Mouse (Mus musculus): Measurements from ENCODE around the gene Icam4. TPM values are rescaled to one million over a fixed set of nuclear protein-coding genes. Genes with fewer than 3 reads are reported as not detected.
"Not testable (repeated sequence)": the region's sequence is repeated elsewhere in the genome, so short reads cannot be mapped to it uniquely, and the experiment has no call there.

Icam4 gene
- polyA plus RNA-seq, 1 experiment from 2014 or later = 8.6 TPM

DNA sequence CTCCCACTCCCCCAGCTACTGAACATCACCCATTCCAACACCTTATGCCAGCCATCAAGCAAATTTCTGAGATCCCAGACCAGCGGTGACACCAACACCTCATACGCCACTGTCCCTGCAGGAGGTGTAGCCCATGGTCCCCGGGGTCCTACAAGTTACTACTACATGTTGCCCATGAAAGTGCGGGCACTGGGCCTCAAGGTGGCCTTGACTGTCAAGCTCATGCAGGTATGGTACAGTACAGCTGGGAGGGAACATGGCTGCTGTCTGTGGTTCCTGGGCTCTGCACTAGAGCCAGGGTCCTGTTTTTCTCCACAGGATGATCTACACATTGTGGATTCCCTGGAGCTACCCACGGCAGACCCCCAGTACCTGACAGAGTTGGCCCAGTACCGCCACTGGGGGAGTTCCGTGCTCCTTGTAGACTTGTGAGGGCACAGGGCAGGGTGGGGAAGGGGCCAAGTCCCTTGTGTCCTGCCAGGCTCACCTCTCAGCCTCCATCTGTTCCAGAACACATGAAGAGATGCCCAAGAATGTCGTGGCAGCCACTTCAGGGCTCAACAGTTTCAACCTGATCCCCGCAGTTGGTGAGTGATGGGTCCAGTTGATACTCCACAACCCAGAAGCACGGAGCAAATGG is 21.7 kb upstream of the Icam4 start:
- Histone ChIP-seq H3K4me1 (ENCODE audit: control insufficient read depth, insufficient read depth, low read length) (peaks cover 3% of the 10 kb centered on the region), H3K36me3 (ENCODE audit: control insufficient read depth, insufficient read depth, low read length) (peaks cover 9% of the 10 kb centered on the region), H3K27me3 (ENCODE audit: control insufficient read depth, insufficient read depth, low read length) (no peaks in the 10 kb centered on the region), H3K9me3 (replicated peaks; ENCODE audit: control insufficient read depth, low read length) (no peaks in the 10 kb centered on the region), H3K9ac (ENCODE audit: low read length) (no peak overlapping the region), H3K27ac (ENCODE audit: low read length) (no peak overlapping the region), H3K4me3 (replicated peaks; ENCODE audit: low read length) (no peak overlapping the region), H3K4me2 (ENCODE audit: low read depth, low read length) (no peak overlapping the region)
- WGBS = 94% methylated on average over 10 of the region's 10 CpGs
- no peak for ATAC-seq (ENCODE audit: insufficient read depth, low FRiP score)

DNA sequence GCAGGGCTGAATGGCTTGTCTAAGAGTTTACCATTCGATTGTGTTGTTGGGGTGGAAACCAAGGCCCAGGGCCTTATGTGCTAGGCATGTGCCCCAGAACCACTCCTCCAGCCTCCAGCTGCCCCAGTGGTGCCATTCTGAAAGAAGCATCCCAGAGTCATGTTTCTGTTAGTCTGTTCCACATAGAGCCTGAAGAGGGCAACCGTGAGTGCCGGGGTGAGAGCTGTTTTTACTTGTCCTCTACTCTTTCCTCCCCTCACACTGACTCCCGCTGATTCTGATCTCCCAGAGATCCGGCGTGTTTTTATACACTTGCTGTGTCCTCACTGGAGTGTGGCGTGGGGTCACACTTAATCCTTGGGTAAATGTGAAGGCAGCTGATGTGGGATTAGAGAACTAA is 21.2 kb upstream of the Icam4 start:
- Histone ChIP-seq H3K4me2 (ENCODE audit: low read depth, low read length) (no peak overlapping the region), H3K27ac (ENCODE audit: low read length) (no peak overlapping the region), H3K9me3 (replicated peaks; ENCODE audit: control insufficient read depth, low read length) (no peaks in the 10 kb centered on the region), H3K9ac (ENCODE audit: low read length) (no peak overlapping the region), H3K36me3 (ENCODE audit: control insufficient read depth, insufficient read depth, low read length) (peaks cover 9% of the 10 kb centered on the region), H3K4me1 (ENCODE audit: control insufficient read depth, insufficient read depth, low read length) (peaks cover 4% of the 10 kb centered on the region), H3K27me3 (ENCODE audit: control insufficient read depth, insufficient read depth, low read length) (no peaks in the 10 kb centered on the region), H3K4me3 (replicated peaks; ENCODE audit: low read length) (no peak overlapping the region)
- no peak for ATAC-seq (ENCODE audit: insufficient read depth, low FRiP score)
- WGBS = 80% methylated on average over 7 of the region's 7 CpGs

DNA sequence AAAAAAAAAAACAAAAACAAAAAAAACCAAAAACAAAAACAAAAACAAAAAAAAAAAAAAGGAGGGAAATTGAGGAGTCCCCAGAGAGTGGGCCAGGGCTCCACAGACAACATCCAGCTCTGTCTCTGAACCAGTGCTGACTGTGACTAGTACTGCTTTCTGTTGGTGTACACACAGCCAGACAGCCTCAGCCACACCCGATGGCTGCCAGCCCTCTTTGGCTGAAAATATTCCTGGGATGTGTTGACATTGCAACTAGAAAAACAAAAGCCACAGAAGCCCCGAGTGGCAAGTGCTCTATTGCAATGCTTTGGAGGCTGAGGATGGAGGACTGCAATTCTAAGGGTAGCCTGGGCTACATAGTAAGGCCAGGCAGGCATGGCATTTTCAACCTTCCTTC is 18.8 kb upstream of the Icam4 start:
- Histone ChIP-seq H3K4me3 (replicated peaks; ENCODE audit: low read length) (no peak overlapping the region), H3K9ac (ENCODE audit: low read length) (no peak overlapping the region), H3K27me3 (ENCODE audit: control insufficient read depth, insufficient read depth, low read length) (no peaks in the 10 kb centered on the region; the same call in 1 of the 2 replicates), H3K27ac (ENCODE audit: low read length) (no peak overlapping the region), H3K36me3 (ENCODE audit: control insufficient read depth, insufficient read depth, low read length) (peaks cover 9% of the 10 kb centered on the region), H3K9me3 (replicated peaks; ENCODE audit: control insufficient read depth, low read length) (no peaks in the 10 kb centered on the region), H3K4me2 (ENCODE audit: low read depth, low read length) (no peak overlapping the region), H3K4me1 (ENCODE audit: control insufficient read depth, insufficient read depth, low read length) (peaks cover 11% of the 10 kb centered on the region)
- WGBS = 47% methylated on average over 2 of the region's 2 CpGs
- no peak for ATAC-seq (ENCODE audit: insufficient read depth, low FRiP score)

DNA sequence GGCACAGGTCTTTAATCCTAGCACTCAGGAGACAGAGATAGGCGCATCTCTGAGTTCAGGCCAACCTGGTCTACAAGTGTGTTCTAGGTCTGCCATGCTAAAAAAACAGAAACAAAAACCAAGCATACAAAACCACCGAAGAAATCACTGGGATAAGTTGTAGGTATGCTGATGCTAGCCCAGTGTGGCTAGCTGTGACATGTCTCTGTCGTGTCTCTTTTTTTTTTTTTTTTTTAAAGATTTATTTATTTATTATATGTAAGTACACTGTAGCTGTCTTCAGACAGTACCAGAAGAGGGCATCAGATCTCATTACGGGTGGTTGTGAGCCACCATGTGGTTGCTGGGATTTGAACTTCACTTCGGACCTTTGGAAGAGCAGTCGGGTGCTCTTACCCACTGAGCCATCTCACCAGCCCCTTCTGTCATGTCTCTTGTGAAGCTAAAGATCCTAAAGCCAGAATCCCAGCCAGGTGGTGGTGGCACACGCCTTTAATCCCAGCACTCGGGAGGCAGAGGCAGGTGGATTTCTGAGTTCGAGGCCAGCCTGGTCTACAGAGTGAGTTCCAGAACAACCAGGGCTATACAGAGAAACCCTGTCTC is 18.1 kb upstream of the Icam4 start:
- H3K4me2 ChIP-seq (ENCODE audit: low read depth, low read length); H3K9me3 ChIP-seq (replicated peaks; ENCODE audit: control insufficient read depth, low read length); H3K4me3 ChIP-seq (replicated peaks; ENCODE audit: low read length); H3K27me3 ChIP-seq (ENCODE audit: control insufficient read depth, insufficient read depth, low read length); H3K36me3 ChIP-seq (ENCODE audit: control insufficient read depth, insufficient read depth, low read length); ATAC-seq (ENCODE audit: insufficient read depth, low FRiP score); H3K9ac ChIP-seq (ENCODE audit: low read length): not testable (repeated sequence)
- Histone ChIP-seq H3K27ac (ENCODE audit: low read length) (peak overlapping the region; percentile 84; the same call in 1 of the 2 replicates), H3K4me1 (ENCODE audit: control insufficient read depth, insufficient read depth, low read length) (peaks cover 14% of the 10 kb centered on the region)
- 69% methylated on average over 9 of the region's 9 CpGs for WGBS

DNA sequence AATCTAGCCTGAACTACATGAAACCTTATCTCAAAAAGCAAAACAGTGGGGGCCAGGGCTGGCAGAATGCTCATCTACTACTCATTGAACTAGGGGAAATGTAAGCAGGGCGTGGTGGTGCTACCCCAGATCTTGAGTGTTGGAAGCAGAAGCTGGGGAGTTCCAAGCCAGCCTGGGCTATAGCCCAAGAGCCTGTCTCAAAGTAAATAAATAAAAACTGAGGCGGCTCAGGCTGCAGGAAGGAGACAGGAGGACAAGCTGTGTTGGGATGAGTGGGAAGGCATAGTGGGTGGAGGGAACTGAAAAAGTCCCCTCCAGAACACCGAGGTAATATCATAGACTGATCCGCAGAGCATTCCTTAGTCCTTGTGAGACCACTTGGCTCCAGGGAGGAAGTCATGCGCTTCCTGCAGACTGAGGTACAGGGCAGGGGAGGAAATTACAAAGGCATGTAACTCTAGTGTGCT is 17.3 kb upstream of the Icam4 start:
- Histone ChIP-seq H3K27me3 (ENCODE audit: control insufficient read depth, insufficient read depth, low read length) (peaks cover 6% of the 10 kb centered on the region; the same call in 1 of the 2 replicates), H3K9me3 (replicated peaks; ENCODE audit: control insufficient read depth, low read length) (no peaks in the 10 kb centered on the region), H3K4me1 (ENCODE audit: control insufficient read depth, insufficient read depth, low read length) (peaks cover 19% of the 10 kb centered on the region), H3K36me3 (ENCODE audit: control insufficient read depth, insufficient read depth, low read length) (peaks cover 9% of the 10 kb centered on the region), H3K27ac (ENCODE audit: low read length) (peak overlapping the region; percentile 84), H3K9ac (ENCODE audit: low read length) (no peak overlapping the region), H3K4me2 (ENCODE audit: low read depth, low read length) (no peak overlapping the region), H3K4me3 (replicated peaks; ENCODE audit: low read length) (no peak overlapping the region)
- WGBS = 42% methylated on average over 5 of the region's 5 CpGs
- ATAC-seq (ENCODE audit: insufficient read depth, low FRiP score) = peak; percentile 53

DNA sequence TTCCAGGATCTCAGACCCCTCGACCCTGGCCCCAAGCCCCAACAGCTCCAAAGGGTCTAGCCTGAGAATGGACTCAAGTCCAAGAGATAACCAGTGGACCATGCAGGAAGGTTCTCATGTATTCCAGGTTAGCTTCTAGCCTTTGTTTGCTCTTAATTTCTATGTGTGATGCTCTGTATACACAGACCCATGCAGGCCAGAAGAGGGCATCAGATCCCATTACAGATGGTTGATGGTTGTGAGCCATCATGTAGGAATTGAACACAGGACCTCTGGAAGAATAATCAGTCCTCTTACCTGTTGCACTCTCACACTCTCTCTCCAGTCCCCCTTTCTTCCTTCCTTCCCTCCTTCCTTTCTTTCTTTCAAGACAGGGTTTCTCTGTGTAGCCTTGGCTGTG is 16.8 kb upstream of the Icam4 start:
- ATAC-seq (ENCODE audit: insufficient read depth, low FRiP score) = no peak
- no peak overlapping the region for H3K4me2 ChIP-seq (ENCODE audit: low read depth, low read length)
- peaks cover 23% of the 10 kb centered on the region for H3K4me1 ChIP-seq (ENCODE audit: control insufficient read depth, insufficient read depth, low read length)
- H3K36me3 ChIP-seq (ENCODE audit: control insufficient read depth, insufficient read depth, low read length) = peaks cover 7% of the 10 kb centered on the region
- 47% methylated on average over 1 of the region's 1 CpGs for WGBS
- peaks cover 9% of the 10 kb centered on the region for H3K27me3 ChIP-seq (ENCODE audit: control insufficient read depth, insufficient read depth, low read length)
- H3K9me3 ChIP-seq (replicated peaks; ENCODE audit: control insufficient read depth, low read length) = no peaks in the 10 kb centered on the region
- H3K9ac ChIP-seq (ENCODE audit: low read length) = no peak overlapping the region
- H3K4me3 ChIP-seq (replicated peaks; ENCODE audit: low read length) = no peak overlapping the region
- H3K27ac ChIP-seq (ENCODE audit: low read length) = peak overlapping the region; percentile 84; the same call in 1 of the 2 replicates

DNA sequence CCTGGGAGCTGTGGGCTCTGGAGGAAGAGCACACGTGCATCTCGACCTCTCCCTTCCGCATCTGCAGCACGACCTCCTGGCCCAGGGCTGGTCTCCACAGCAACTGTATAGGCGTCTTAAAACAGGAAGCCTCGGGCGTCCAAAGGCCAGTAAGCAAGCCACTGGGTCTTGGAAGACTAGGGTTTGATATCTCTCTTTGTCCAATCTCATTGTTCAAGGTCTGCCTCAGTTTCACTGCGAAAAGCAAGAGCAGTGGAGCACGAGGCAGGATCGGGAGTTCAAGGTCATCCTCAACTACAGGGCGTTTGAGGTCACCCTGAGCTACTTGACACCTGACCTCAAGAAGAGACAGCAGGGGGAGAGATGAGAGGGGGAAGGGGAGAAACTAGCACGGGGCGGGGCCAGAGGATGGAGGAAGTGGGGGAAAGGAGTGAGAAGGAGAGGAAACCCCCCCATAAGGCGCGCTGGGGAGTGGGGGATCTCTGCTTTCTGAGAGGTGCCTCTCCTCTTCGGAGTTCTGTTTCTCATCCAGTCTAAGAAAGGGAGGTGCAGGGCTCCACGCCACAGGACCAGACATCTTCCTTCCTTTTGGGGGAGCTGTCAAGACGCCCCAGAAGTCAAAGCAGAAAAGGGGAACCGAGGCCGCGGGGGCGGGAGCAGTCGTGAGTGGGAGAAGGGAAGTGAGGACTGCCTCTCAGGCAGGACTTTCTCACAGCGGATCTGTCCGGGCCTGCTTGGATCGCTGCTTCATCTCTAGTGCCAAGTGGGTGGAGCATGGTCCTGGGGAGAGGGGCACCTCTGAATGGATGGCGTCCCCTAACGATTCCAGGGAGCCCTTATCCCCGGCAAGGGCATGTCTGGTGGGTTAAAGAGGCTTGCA is 14.2 kb upstream of the Icam4 start:
- peaks cover 10% of the 10 kb centered on the region for H3K27me3 ChIP-seq (ENCODE audit: control insufficient read depth, insufficient read depth, low read length)
- peak overlapping the region; percentile 38; the same call in 1 of the 2 replicates for H3K27ac ChIP-seq (ENCODE audit: low read length)
- peak overlapping the region; percentile 68 for H3K9ac ChIP-seq (ENCODE audit: low read length)
- ATAC-seq (ENCODE audit: insufficient read depth, low FRiP score) = peak; percentile 60
- H3K4me2 ChIP-seq (ENCODE audit: low read depth, low read length) = peak overlapping the region; percentile 72
- H3K9me3 ChIP-seq (replicated peaks; ENCODE audit: control insufficient read depth, low read length) = no peaks in the 10 kb centered on the region
- peaks cover 24% of the 10 kb centered on the region for H3K4me1 ChIP-seq (ENCODE audit: control insufficient read depth, insufficient read depth, low read length)
- WGBS = 3% methylated on average over 29 of the region's 29 CpGs
- peak overlapping the region; percentile 52 for H3K4me3 ChIP-seq (replicated peaks; ENCODE audit: low read length)
- no peaks in the 10 kb centered on the region for H3K36me3 ChIP-seq (ENCODE audit: control insufficient read depth, insufficient read depth, low read length)

DNA sequence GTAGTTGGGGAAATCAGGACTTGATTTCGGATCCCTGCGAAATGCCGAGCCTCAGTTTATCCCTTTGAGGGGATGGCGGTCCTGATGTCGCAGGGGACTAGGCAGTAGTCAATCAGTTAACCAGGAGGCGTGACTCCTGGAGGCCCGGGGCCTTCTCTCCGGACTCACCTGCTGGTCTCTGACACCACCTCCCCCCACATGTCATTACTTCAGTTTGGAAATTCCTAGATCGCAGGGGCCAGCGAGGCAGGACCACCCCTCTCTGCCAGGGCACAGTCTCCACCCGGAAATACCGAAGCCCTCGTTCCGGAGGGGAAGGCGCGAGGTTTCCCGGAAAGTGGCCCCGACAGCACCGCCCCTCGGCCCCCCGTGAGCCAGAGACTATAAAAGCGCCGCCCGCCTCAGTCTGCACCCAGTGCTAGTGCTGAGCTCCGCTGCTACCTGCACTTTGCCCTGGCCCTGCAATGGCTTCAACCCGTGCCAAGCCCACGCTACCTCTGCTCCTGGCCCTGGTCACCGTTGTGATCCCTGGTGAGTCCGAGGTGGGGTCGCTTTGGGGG is 13.5 kb upstream of the Icam4 start, which contains the start of gene Icam1:
Gene Icam1, plus strand, starts transcription at position 415 of the 560 bp plus-strand sequence.
- peak within 1 kb of the TSS; percentile 38; the same call in 1 of the 2 replicates for H3K27ac ChIP-seq (ENCODE audit: low read length)
- under 1% methylated on average over 30 of the region's 30 CpGs for WGBS
- H3K36me3 ChIP-seq (ENCODE audit: control insufficient read depth, insufficient read depth, low read length) = no peaks in the 10 kb centered on the region

More for the DNA sequence above, 13.5 kb upstream of the Icam4 start, which contains the start of gene Icam1:
- peak within 1 kb of the TSS; percentile 52 for H3K4me3 ChIP-seq (replicated peaks; ENCODE audit: low read length)
- H3K9me3 ChIP-seq (replicated peaks; ENCODE audit: control insufficient read depth, low read length) = no peaks in the 10 kb centered on the region
- peak; percentile 71 for ATAC-seq (ENCODE audit: insufficient read depth, low FRiP score)
- H3K27me3 ChIP-seq (ENCODE audit: control insufficient read depth, insufficient read depth, low read length) = peaks cover 10% of the 10 kb centered on the region
- H3K4me1 ChIP-seq (ENCODE audit: control insufficient read depth, insufficient read depth, low read length) = peaks cover 24% of the 10 kb centered on the region
- peak within 1 kb of the TSS; percentile 72 for H3K4me2 ChIP-seq (ENCODE audit: low read depth, low read length)
- peak within 1 kb of the TSS; percentile 68 for H3K9ac ChIP-seq (ENCODE audit: low read length)
